Mouse (Mus musculus) spleen, adult 18-20 months (tissue): ENCODE results near the gene Arhgap31.
"Not testable (repeated sequence)": the region's sequence is repeated elsewhere in the genome, so short reads cannot be mapped to it uniquely, and the experiment has no call there.

Source experiments
- DNase-seq, 2 experiments: peaks; one replicate each; pipeline ENCODE4 v3.0.0; 2022; ENCODE audit warnings: mixed read lengths in 2 of 2

Gene Arhgap31

GRCm38 (mm10) chr16:38724974-38725373 lies 11.9 kb upstream of the Arhgap31 start:
- DNase-seq: no peak

- DNase-seq: no peak
Observed at GRCm38 (mm10) chr16:38724256-38724655, 11.2 kb upstream of the Arhgap31 start.

GRCm38 (mm10) chr16:38721377-38721776 lies 8.3 kb upstream of the Arhgap31 start:
- no peak for DNase-seq

GRCm38 (mm10) chr16:38714259-38714526 lies 1.1 kb upstream of the Arhgap31 start:
- DNase-seq: not testable (repeated sequence)

- DNase-seq: no peak
Observed at GRCm38 (mm10) chr16:38713404-38714258, 557 bp upstream of the Arhgap31 start.

- DNase-seq: peak in 1 of 2 experiments; percentile 11
Observed at GRCm38 (mm10) chr16:38712105-38712504, 969 bp downstream of the Arhgap31 start.

GRCm38 (mm10) chr16:38711245-38711644 lies 1.8 kb downstream of the Arhgap31 start:
- DNase-seq: no peak

- no peak for DNase-seq
Observed at GRCm38 (mm10) chr16:38708962-38709520, 4.0 kb downstream of the Arhgap31 start.

- DNase-seq: no peak
Observed at GRCm38 (mm10) chr16:38706782-38707181, 6.3 kb downstream of the Arhgap31 start.

- no peak for DNase-seq
Observed at GRCm38 (mm10) chr16:38705531-38706281, 7.4 kb downstream of the Arhgap31 start.

- DNase-seq: no peak
Observed at GRCm38 (mm10) chr16:38703501-38703900, 9.6 kb downstream of the Arhgap31 start.

- no peak for DNase-seq
Observed at GRCm38 (mm10) chr16:38702316-38702715, 10.8 kb downstream of the Arhgap31 start.

GRCm38 (mm10) chr16:38701492-38702185 lies 11.4 kb downstream of the Arhgap31 start:
- DNase-seq: no peak

- no peak for DNase-seq
Observed at GRCm38 (mm10) chr16:38700392-38701162, 12.5 kb downstream of the Arhgap31 start.

GRCm38 (mm10) chr16:38697611-38698010 lies 15.5 kb downstream of the Arhgap31 start:
- no peak for DNase-seq

GRCm38 (mm10) chr16:38695557-38695956 lies 17.5 kb downstream of the Arhgap31 start:
- DNase-seq: no peak

GRCm38 (mm10) chr16:38694906-38695540 lies 18.1 kb downstream of the Arhgap31 start:
- no peak for DNase-seq

GRCm38 (mm10) chr16:38690501-38690900 lies 22.6 kb downstream of the Arhgap31 start:
- DNase-seq: no peak

- DNase-seq: no peak
Observed at GRCm38 (mm10) chr16:38689786-38690185, 23.3 kb downstream of the Arhgap31 start.

GRCm38 (mm10) chr16:38688531-38689264 lies 24.4 kb downstream of the Arhgap31 start:
- no peak for DNase-seq

- no peak for DNase-seq
Observed at GRCm38 (mm10) chr16:38687673-38688072, 25.4 kb downstream of the Arhgap31 start.
